17 mouse cellular contexts compared by ENCODE assay signal in genomic region chr6:124796200-124796599, GRCm38 (mm10). TPM values are rescaled to one million over a fixed set of nuclear protein-coding genes. Genes with fewer than 3 reads are reported as not detected.
A peak's percentile ranks its signal among the peaks of the same experiment; 100 is the strongest.
DNase-seq lines count a peak whose midpoint lies in the region; ATAC-seq lines count a peak whose summit lies in the region.
"Had no signal": no experiment of that assay in that cellular context is flagged by ENCODE, and none has a peak within 500 bp of the region (broad histone marks: within the 10 kb centered on the region; RNA-seq: fewer than 3 reads in every experiment).

No protein-coding gene starts in this region.

- ATAC-seq in kidney, embryonic 15.5 days (replicated peaks; ENCODE audit: low FRiP score), result 0 out of 2 replicates have a peak, but pooled peaks have one; percentile 15
- ATAC-seq in stomach, embryonic 14.5 days (ENCODE audit: insufficient number of reproducible peaks, insufficient read depth, low FRiP score, low read depth), result no peak; the same call in 1 of the 2 replicates
- ATAC-seq in forebrain, embryonic 11.5 days (replicated peaks; ENCODE audit: low FRiP score), result no peak
- ATAC-seq: forebrain, embryonic 15.5 days; hindbrain, embryonic 16.5 days had no signal

- peak overlapping the region; percentile 88 for H3K27ac ChIP-seq in kidney, embryonic 15.5 days
- H3K27ac ChIP-seq in stomach, embryonic 14.5 days (ENCODE audit: low read length), result peak overlapping the region; percentile 49; the same call in 1 of the 2 replicates
- H3K27ac ChIP-seq in forebrain, embryonic 11.5 days (ENCODE audit: low read depth, low read length), result no peak overlapping the region
- H3K27ac ChIP-seq: forebrain, embryonic 15.5 days; heart, embryonic 13.5 days; lung, embryonic 15.5 days had no signal

- WGBS in kidney, embryonic 15.5 days, result 74% methylated on average over 2 of the region's 2 CpGs
- 64% methylated on average over 2 of the region's 2 CpGs for WGBS in stomach, embryonic 14.5 days
- 85% methylated on average over 2 of the region's 2 CpGs for WGBS in forebrain, embryonic 11.5 days

- H3K9ac ChIP-seq in kidney, embryonic 15.5 days, result no peak overlapping the region
- no peak overlapping the region for H3K9ac ChIP-seq in stomach, embryonic 14.5 days (replicated peaks; ENCODE audit: low read depth, low read length)
- no peak overlapping the region for H3K9ac ChIP-seq in forebrain, embryonic 11.5 days (ENCODE audit: low read length)
- H3K9ac ChIP-seq: forebrain, embryonic 15.5 days; heart, embryonic 13.5 days; lung, embryonic 15.5 days had no signal

- no peak for DNase-seq in kidney, postnatal 14 days
- DNase-seq in 416B (ENCODE audit: low read depth), result peak; percentile 68
- peak; percentile 39 for DNase-seq in NIH3T3 (ENCODE audit: low read depth)
- no peak for DNase-seq in forebrain, embryonic 11.5 days (ENCODE audit: low spot score)
- no peak for DNase-seq in lung, postnatal 4 days
- DNase-seq: adrenal gland, postnatal 10 days; cerebellum, postnatal 25 days; heart, postnatal 36 days; midbrain, embryonic 14.5 days; right cerebral cortex, adult 18-20 months had no signal

- no peak overlapping the region for H3K4me2 ChIP-seq in kidney, embryonic 15.5 days
- H3K4me2 ChIP-seq in stomach, embryonic 14.5 days (replicated peaks; ENCODE audit: low read depth, low read length), result no peak overlapping the region
- no peak overlapping the region for H3K4me2 ChIP-seq in forebrain, embryonic 11.5 days (ENCODE audit: low read depth, low read length, severe bottlenecking)
- H3K4me2 ChIP-seq: forebrain, embryonic 15.5 days; heart, embryonic 13.5 days; lung, embryonic 15.5 days had no signal

- H3K36me3 ChIP-seq in kidney, embryonic 15.5 days, result no peaks in the 10 kb centered on the region
- H3K36me3 ChIP-seq in stomach, embryonic 14.5 days (ENCODE audit: control insufficient read depth, insufficient read depth, low read length), result no peaks in the 10 kb centered on the region
- H3K36me3 ChIP-seq in forebrain, embryonic 11.5 days (ENCODE audit: control insufficient read depth, insufficient read depth, low read length), result no peaks in the 10 kb centered on the region
- H3K36me3 ChIP-seq: forebrain, embryonic 15.5 days; heart, embryonic 13.5 days; lung, embryonic 15.5 days had no signal

- no peaks in the 10 kb centered on the region for H3K9me3 ChIP-seq in kidney, embryonic 15.5 days (replicated peaks)
- no peaks in the 10 kb centered on the region for H3K9me3 ChIP-seq in stomach, embryonic 14.5 days (ENCODE audit: control insufficient read depth, low read depth, low read length)
- no peaks in the 10 kb centered on the region for H3K9me3 ChIP-seq in forebrain, embryonic 11.5 days (ENCODE audit: control insufficient read depth, low read length)
- H3K9me3 ChIP-seq: forebrain, embryonic 15.5 days; heart, embryonic 13.5 days; lung, embryonic 15.5 days had no signal

- H3K27me3 ChIP-seq in kidney, embryonic 15.5 days, result no peaks in the 10 kb centered on the region
- H3K27me3 ChIP-seq in stomach, embryonic 14.5 days (ENCODE audit: control insufficient read depth, insufficient read depth, low read length), result no peaks in the 10 kb centered on the region
- H3K27me3 ChIP-seq in forebrain, embryonic 11.5 days (ENCODE audit: control insufficient read depth, insufficient read depth, low read length), result no peaks in the 10 kb centered on the region
- H3K27me3 ChIP-seq: forebrain, embryonic 15.5 days; heart, embryonic 13.5 days; lung, embryonic 15.5 days had no signal

- peaks cover 5% of the 10 kb centered on the region; the same call in 1 of the 2 replicates for H3K4me1 ChIP-seq in kidney, embryonic 15.5 days
- no peaks in the 10 kb centered on the region for H3K4me1 ChIP-seq in stomach, embryonic 14.5 days (ENCODE audit: control insufficient read depth, insufficient read depth, low read length)
- no peaks in the 10 kb centered on the region for H3K4me1 ChIP-seq in forebrain, embryonic 11.5 days (replicated peaks; ENCODE audit: control insufficient read depth, insufficient read depth, low read length)
- H3K4me1 ChIP-seq: forebrain, embryonic 15.5 days; heart, embryonic 13.5 days; lung, embryonic 15.5 days had no signal

- no peak overlapping the region for H3K4me3 ChIP-seq in kidney, embryonic 15.5 days (replicated peaks)
- H3K4me3 ChIP-seq in stomach, embryonic 14.5 days (ENCODE audit: low read depth, low read length), result no peak overlapping the region
- H3K4me3 ChIP-seq in forebrain, embryonic 11.5 days (ENCODE audit: low read depth, low read length), result no peak overlapping the region
- H3K4me3 ChIP-seq: erythroblast, embryonic 14.5 days; forebrain, embryonic 15.5 days; heart, embryonic 13.5 days; lung, embryonic 15.5 days had no signal

RNA-seq across cellular contexts. Expression of gene Spsb2, which starts 12.3 kb away (rescaled TPM):
- polyA plus RNA-seq in kidney, embryonic 15.5 days (2015; fragmentation: Nextera tagmentation; extraction: Ambion mirVana), result 15.3 and 18.2 TPM in 2 replicates
- 7.4 and 8.0 TPM in 2 replicates for polyA plus RNA-seq in stomach, embryonic 14.5 days (2014; fragmentation: Nextera tagmentation; extraction: Ambion mirVana)
- polyA plus RNA-seq in forebrain, embryonic 11.5 days (2014; fragmentation: Nextera tagmentation; extraction: Ambion mirVana), result 7.5 and 8.4 TPM in 2 replicates

RNA-seq across cellular contexts. Expression of gene Lrrc23, which starts 16.7 kb away (rescaled TPM):
- polyA plus RNA-seq in kidney, embryonic 15.5 days (2015; fragmentation: Nextera tagmentation; extraction: Ambion mirVana), result 0.37 and 0.90 TPM in 2 replicates
- polyA plus RNA-seq in stomach, embryonic 14.5 days (2014; fragmentation: Nextera tagmentation; extraction: Ambion mirVana), result 0.32 and 0.35 TPM in 2 replicates
- 4.5 and 6.8 TPM in 2 replicates for polyA plus RNA-seq in forebrain, embryonic 11.5 days (2014; fragmentation: Nextera tagmentation; extraction: Ambion mirVana)
- polyA plus RNA-seq: erythroblast, embryonic 14.5 days had no signal

RNA-seq across cellular contexts. Expression of gene Tpi1, which starts 17.9 kb away (rescaled TPM):
- polyA plus RNA-seq in kidney, embryonic 15.5 days (2015; fragmentation: Nextera tagmentation; extraction: Ambion mirVana), result 717 and 755 TPM in 2 replicates
- 844 and 872 TPM in 2 replicates for polyA plus RNA-seq in stomach, embryonic 14.5 days (2014; fragmentation: Nextera tagmentation; extraction: Ambion mirVana)
- 875 and 885 TPM in 2 replicates for polyA plus RNA-seq in forebrain, embryonic 11.5 days (2014; fragmentation: Nextera tagmentation; extraction: Ambion mirVana)

RNA-seq across cellular contexts. Expression of gene Eno2, which starts 26.7 kb away (rescaled TPM):
- polyA plus RNA-seq in kidney, embryonic 15.5 days (2015; fragmentation: Nextera tagmentation; extraction: Ambion mirVana), result 10.5 and 12.4 TPM in 2 replicates
- polyA plus RNA-seq in stomach, embryonic 14.5 days (2014; fragmentation: Nextera tagmentation; extraction: Ambion mirVana), result 9.5 and 9.7 TPM in 2 replicates
- 5.8 and 6.0 TPM in 2 replicates for polyA plus RNA-seq in forebrain, embryonic 11.5 days (2014; fragmentation: Nextera tagmentation; extraction: Ambion mirVana)
- polyA plus RNA-seq: erythroblast, embryonic 14.5 days had no signal

RNA-seq across cellular contexts. Expression of gene Usp5, which starts 33.1 kb away (rescaled TPM):
- 149 and 175 TPM in 2 replicates for polyA plus RNA-seq in kidney, embryonic 15.5 days (2015; fragmentation: Nextera tagmentation; extraction: Ambion mirVana)
- polyA plus RNA-seq in stomach, embryonic 14.5 days (2014; fragmentation: Nextera tagmentation; extraction: Ambion mirVana), result 121 and 123 TPM in 2 replicates
- polyA plus RNA-seq in forebrain, embryonic 11.5 days (2014; fragmentation: Nextera tagmentation; extraction: Ambion mirVana), result 182 and 184 TPM in 2 replicates

Comparison
In these comparisons a context has a peak if more than half of its experiments do, and no peak if none do; other contexts are left out.
1. DNase-seq: peak in 416B (single experiment) and NIH3T3 (single experiment); none in kidney, postnatal 14 days (single experiment), forebrain, embryonic 11.5 days (single experiment) and lung, postnatal 4 days (0 of 2).